Mouse (Mus musculus): ENCODE results near the gene Cpm.

The Cpm gene

GRCm38 (mm10) chr10:117689297-117690100 lies 60.2 kb downstream of the Cpm start:
- no peak for DNase-seq (ENCODE audit: low spot score)

- no peak for DNase-seq (ENCODE audit: low spot score)
Measured at GRCm38 (mm10) chr10:117690101-117690352, 60.7 kb downstream of the Cpm start.

GRCm38 (mm10) chr10:117690770-117691296 lies 61.5 kb downstream of the Cpm start:
- no peak for DNase-seq (ENCODE audit: low spot score)

- DNase-seq (ENCODE audit: low spot score): no peak
Measured at GRCm38 (mm10) chr10:117691389-117691968, 62.2 kb downstream of the Cpm start.

- DNase-seq (ENCODE audit: low spot score): no peak
Measured at GRCm38 (mm10) chr10:117692173-117692572, 62.9 kb downstream of the Cpm start.

- DNase-seq (ENCODE audit: low spot score): no peak
Measured at GRCm38 (mm10) chr10:117692953-117693352, 63.7 kb downstream of the Cpm start.

- DNase-seq (ENCODE audit: low spot score): no peak
Measured at GRCm38 (mm10) chr10:117694255-117694953, 65.1 kb downstream of the Cpm start.

GRCm38 (mm10) chr10:117695027-117695426 lies 65.7 kb downstream of the Cpm start:
- no peak for DNase-seq (ENCODE audit: low spot score)

- no peak for DNase-seq (ENCODE audit: low spot score)
Measured at GRCm38 (mm10) chr10:117695605-117696004, 66.3 kb downstream of the Cpm start.

GRCm38 (mm10) chr10:117696021-117696826 lies 66.9 kb downstream of the Cpm start:
- DNase-seq (ENCODE audit: low spot score): no peak

GRCm38 (mm10) chr10:117696827-117697560 lies 67.7 kb downstream of the Cpm start:
- DNase-seq (ENCODE audit: low spot score): no peak

- DNase-seq (ENCODE audit: low spot score): no peak
Measured at GRCm38 (mm10) chr10:117697561-117698115, 68.3 kb downstream of the Cpm start.

GRCm38 (mm10) chr10:117698313-117699138 lies 69.2 kb downstream of the Cpm start:
- DNase-seq (ENCODE audit: low spot score): no peak

- no peak for DNase-seq (ENCODE audit: low spot score)
Measured at GRCm38 (mm10) chr10:117699914-117700313, 70.6 kb downstream of the Cpm start.

- DNase-seq (ENCODE audit: low spot score): no peak
Measured at GRCm38 (mm10) chr10:117700450-117700849, 71.2 kb downstream of the Cpm start.

- no peak for DNase-seq (ENCODE audit: low spot score)
Measured at GRCm38 (mm10) chr10:117701034-117701829, 71.9 kb downstream of the Cpm start.

GRCm38 (mm10) chr10:117702024-117702833 lies 72.9 kb downstream of the Cpm start:
- DNase-seq (ENCODE audit: low spot score): no peak

- no peak for DNase-seq (ENCODE audit: low spot score)
Measured at GRCm38 (mm10) chr10:117703506-117703905, 74.2 kb downstream of the Cpm start.

All from ovary, postnatal 14 days (tissue).